Mouse (Mus musculus) T-helper 17 cell (primary cell): ENCODE data around the gene Ctse.

Experiments
- in situ Hi-C, 2 experiments: fragments of 300-600 bp; cut with MboI, MseI; formaldehyde crosslinking; loops; 1 replicate in 1 of 2; 2 replicates in 1 of 2; pipeline ENCODE4 v1.15.1; 2025; ENCODE audit warnings: high pct_unique_total_duplicates in 2 of 2

Ctse gene

DNA sequence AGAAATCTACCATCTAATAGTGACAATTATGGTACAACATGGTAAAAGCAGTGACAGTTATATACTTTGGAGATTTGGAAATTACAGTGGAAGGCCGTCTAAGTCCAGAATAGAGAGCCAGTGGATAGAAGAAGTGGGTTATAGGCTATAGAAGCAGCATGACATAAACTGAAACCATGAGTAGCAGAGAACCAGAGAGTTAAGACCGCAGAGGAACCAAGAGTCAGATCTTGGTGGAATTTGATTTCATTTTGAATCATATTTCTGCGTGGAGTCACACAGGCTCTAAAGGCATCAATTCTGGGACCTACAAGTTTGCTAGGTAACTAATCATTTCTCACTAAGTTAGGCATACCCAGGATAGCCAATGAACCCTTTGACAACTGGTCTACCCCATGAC lies 60.7 kb downstream of the Ctse start:
- in situ Hi-C loops = no loop called here

DNA sequence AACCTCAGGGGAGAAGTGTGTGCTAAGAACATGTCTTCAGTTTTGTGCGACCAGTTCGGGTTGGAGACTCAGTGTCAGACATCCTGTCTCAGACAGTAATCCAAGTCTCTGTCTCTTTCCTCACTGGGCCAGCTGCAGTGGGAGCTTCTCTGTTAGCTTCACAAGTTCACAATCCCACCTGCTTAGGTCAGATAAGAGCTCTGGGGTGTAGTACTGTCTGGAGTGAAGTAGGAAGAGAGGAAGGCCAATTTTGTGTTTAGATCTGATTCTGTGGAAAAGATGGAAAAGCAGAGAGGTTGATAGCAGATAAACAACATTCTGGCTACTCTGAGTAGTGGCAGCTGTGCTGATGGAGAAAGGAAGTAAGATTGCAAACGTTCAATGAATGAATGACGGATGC lies 61.5 kb downstream of the Ctse start:
- in situ Hi-C loops = no loop called here

DNA sequence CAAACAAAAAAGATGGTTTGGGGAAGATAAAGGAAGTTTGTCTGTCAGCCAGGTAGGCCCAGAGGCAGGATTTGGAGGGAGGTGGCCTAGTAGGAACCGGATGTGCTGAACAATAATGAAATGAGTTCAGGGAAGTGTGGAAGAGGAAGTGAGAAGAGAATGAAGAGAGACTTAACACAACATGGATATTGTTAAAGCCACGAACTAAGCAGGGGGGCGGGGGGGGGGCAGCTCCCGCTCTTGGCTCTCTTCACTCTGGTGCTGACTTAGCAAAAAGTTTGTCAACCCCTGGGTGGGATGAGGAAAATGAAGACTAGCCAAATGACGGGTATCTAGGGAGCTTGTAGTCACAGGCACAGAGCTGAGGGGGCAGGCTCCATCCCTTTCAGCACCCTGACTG lies 62.3 kb downstream of the Ctse start:
- in situ Hi-C loops = no loop called here

DNA sequence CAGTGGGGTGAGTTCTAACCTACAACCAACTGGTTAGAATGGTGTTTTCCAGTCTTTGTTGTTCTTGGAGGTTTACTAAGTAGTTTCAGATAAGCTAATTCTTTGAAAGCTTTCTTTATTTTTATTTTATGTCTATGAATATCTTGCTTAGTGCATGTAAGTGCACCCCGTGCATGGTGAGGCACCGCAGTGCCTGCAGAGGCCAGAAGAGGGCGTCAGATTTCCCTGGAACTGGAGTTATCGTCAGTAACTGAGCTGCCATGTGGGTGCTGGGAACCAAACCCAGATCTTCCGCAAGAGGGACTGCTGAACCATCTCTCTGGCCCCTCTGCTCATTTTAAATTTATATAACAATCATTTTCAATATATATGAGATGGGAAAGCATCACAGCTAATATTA lies 63.3 kb downstream of the Ctse start:
- in situ Hi-C loops = no loop called here

DNA sequence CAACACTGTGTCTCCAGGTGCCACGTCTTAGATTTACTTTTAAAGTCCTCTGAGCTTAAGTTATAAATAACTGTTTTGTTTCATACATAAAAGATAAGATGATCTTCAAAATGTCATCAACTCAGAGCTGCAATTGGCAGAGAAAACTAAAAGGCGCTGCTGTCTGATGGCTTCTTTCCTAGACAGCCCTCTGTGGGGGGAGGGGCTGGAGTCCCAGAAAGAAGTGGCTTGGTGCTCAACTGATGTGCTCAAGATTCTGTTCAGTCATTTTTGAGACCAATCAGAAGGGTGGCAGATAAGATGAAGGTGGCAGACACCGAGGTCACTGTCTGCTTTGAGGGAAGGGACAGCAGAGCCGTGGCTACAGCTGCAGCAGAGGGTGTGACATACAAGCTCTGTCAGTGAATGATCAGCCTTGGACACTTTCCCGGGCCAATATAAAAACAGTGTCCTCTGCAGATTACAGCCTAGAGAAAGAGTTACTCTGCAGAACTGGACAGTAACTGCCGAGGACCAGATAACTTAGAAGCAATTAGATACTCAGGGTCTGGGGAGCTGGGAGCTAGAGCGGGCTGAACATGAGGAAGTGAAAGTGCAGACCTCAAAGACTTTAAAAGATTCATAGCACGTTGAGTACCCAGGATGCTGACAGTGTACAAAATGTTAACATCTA lies 64.1 kb downstream of the Ctse start:
- in situ Hi-C loops = no loop called here

DNA sequence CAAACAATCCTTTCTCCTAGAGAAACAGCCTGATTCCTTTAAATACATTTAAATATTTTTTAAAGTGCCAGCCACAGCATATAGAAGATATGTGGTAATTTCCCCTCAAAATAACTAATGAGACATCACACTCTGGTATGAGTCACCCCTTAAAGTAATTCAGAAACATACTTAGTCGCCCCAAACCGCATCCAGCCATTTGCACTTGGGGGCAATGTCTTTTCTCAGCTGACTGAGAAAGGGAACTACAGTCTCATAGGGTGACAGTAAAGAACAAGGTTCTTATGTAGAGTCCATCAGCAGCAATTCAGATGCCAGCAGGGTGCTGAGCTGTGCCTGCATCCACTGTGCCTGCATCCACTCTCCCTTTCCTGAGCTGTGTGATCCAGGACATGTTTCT lies 65.4 kb downstream of the Ctse start:
- in situ Hi-C loops = no loop called here

DNA sequence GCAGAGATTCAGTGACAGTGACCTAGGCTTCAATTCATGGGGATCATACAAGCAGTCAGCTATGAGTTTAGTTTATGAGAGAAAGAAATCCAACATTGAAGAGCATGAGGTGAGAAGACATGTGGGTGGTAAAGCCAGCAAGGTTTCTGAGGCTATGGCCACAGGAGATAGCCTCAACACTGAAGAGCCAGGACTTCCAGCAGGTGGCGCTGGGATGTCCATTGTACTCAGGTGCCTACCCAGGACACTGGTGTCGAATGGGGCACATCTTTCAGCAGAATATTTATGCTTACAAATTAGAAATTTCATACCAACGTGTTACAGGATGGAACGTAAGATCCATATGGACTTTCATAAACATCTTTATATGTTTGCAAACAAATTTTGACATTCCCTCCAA lies 70.2 kb downstream of the Ctse start:
- in situ Hi-C loops = no loop called here

DNA sequence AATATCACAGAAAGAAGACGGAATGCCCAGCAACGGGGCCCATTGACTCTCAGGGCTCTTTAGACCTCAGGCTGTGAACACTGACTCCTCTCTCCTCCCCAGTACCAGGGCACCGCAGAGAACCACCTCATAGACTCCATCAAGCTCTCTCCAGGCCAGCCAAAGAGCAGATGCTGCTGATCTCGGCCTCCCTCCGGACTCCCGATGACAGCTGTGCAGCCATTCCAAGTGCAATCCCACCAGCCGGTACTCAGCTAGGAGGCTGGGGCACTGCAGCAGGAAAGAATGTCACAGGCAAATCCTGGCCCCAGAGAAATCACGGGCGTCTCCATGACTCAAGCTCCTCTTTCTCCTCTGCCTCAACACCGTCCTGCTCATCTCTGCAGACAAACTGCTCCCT lies 73.4 kb downstream of the Ctse start:
- in situ Hi-C loops = loop anchor here (5.0 to 10.0 kb wide), 2 partner anchors 46 to 53 kb away; no protein-coding TSS in a partner anchor

DNA sequence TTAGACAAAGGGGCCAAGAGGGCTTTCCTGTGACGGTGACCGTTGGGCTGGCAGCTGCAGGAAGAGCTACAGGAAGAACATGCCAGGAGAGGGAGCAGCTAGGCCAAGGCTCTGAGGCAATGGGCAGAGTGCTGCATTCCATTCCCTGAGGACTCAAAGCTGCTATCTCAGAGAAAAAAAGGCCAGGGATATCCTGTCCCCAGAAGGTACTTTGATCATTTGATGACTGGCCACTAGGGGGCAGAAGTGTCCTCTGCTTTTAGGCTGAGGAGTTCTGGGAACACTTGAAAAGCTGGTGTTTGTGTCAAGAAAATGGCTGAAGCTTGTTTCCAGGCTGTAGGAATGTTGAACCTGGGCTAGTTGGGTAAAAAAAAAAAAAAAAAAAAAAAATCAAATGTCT lies 74.3 kb downstream of the Ctse start:
- in situ Hi-C loops = loop anchor here (5.0 to 10.0 kb wide), 2 partner anchors 45 to 52 kb away; no protein-coding TSS in a partner anchor

DNA sequence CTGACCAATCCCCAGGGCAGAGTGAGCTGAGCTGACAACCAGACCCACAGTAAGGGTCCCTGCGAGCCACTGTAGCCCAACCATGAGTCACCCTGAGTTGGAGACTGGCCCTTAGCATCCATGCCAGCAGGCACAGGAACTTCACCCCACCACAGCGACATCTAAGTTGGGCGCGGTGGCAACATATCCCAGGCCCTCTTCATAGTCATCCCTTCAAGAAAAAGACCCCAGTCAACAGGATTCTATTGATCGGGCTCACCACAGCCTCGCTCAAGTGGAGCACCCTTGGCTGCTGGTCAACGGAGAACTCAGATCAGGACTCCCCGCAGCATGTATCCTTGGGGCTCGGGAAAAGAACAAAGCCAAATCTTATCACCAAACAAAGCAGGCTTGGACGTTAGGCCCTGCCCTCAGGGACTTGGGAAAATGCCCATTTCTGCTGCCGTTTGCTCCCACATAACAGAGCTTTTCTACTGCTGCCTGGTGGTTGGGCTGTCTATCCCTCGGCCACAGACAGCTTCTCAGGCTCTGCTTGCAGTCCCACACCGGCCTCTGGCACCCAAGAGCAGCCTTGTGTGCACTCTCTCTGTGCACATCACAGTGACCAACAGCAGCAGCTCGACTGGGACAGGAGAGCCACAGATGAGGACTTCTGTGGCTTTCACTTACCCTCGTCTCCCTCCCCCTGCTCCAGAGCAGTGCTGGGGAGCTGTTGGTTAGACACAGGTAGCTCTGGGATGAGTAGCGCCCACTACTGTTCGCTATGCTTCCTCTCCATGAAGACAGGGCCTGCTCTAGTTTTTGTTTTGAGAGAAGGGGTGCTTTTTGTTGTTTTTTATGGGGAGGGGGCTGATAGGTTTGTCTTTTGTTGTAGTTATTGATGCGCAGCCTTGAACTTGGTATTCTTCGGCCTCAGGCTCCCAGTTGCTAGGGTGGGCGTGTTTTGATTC lies 76.6 kb downstream of the Ctse start:
- in situ Hi-C loops = loop anchor here (5.0 to 10.0 kb wide), 2 partner anchors 43 to 50 kb away; no protein-coding TSS in a partner anchor

DNA sequence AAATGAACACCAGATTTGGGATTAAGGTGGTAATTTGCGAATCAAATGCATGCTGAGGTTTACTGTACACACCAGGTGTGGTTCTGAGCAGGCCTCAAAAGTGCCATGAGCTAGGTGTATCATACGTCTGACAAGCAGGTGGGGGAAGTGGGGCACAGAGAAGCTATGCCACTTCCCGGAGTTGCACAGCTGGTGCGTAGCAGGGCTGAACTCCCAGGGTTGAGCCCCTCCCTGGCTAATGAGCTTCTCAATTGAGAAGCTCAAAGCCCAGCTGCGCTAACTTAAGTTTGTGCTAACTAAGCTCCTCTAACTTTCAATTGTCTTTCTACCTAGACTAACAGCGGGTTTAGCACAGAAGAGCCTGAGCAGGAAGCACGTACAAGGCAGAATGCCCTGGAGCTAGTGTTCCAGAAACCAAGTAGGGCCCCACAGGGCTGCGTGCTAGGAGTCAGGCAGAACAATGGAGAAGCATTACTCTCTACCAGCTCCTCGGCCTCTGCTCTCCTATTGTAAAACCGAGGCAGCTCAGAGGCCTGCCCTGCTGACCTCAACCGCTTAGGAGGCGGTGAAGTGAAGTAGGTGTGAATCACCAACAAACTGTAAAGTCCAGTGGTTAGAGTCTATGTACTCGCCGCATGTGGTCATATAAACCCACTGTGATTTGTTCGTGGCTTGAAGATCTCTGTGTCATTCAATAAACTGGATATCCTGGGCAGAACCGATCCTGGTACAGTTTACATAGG lies 81.0 kb downstream of the Ctse start:
- in situ Hi-C loops = loop anchor here in 1 of 2 experiments (10.0 kb wide), 1 partner anchor 46 kb away; no protein-coding TSS in a partner anchor

DNA sequence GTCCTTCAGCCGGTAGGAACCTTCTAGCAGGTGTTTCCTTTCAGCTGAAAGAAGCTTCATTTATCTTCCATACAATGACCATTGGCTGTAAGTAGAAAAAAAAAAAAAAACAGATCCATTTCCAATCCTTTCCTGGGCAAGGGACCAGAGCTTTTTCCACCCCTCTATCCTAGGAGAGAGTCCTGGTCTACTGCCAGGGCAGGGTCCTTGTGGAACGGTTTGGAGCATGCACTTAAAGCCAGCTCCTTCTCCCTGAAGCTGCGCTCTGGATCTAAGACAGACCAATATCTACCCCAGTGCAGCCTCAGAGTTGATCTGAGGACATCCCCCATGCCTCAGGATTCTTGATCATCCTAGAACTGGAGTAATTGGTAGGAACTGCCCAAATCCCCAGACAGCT lies 83.9 kb downstream of the Ctse start:
- in situ Hi-C loops = loop anchor here in 1 of 2 experiments (5.0 kb wide), 1 partner anchor 705 kb away; the partner anchor contains the start of gene Il10

DNA sequence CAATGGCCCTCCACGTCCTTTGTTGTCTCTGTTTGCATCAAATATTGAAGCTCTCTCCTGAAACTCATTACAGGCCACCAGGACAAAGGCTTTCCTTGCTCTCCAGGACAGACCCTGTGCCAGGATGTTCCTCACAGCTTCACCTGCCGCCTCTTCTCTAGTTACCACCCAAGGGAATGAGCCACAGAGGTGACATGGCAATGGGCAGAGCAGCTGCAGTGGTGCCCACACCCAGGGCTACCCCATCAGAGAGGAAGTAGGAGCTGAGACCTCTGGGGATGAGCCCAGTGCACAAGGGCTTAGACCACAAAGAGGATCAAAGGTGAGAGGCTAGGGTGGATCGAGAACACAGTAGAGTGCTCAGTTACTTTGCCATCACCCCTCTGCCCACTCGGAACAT lies 85.4 kb downstream of the Ctse start:
- in situ Hi-C loops = loop anchor here in 1 of 2 experiments (5.0 kb wide), 1 partner anchor 706 kb away; the partner anchor contains the start of gene Il10
